In genomic region chr7:70817347-70817913, GRCm38 (mm10) we compare ENCODE assay signal across 13 mouse cellular contexts.
DNase-seq lines count a peak whose midpoint lies in the region; ATAC-seq lines count a peak whose summit lies in the region.
"Had no signal": no experiment of that assay in that cellular context is flagged by ENCODE, and none has a peak within 500 bp of the region (broad histone marks: within the 10 kb centered on the region; RNA-seq: fewer than 3 reads in every experiment).

No protein-coding gene starts in this region.

- 0 out of 2 replicates have a peak, but pooled peaks have one; percentile 20 for ATAC-seq in hindbrain, embryonic 16.5 days
- no peak for ATAC-seq in hindbrain, embryonic 11.5 days (ENCODE audit: low FRiP score)
- peak; percentile 51; the same call in 1 of the 2 replicates for ATAC-seq in lung, embryonic 16.5 days (ENCODE audit: low read depth)
- peak; percentile 67 for ATAC-seq in forebrain, embryonic 16.5 days

- 65% methylated on average over 6 of the region's 6 CpGs for WGBS in hindbrain, embryonic 16.5 days
- 87% methylated on average over 6 of the region's 6 CpGs for WGBS in hindbrain, embryonic 11.5 days
- WGBS in lung, embryonic 16.5 days: 61% methylated on average over 6 of the region's 6 CpGs
- WGBS in forebrain, embryonic 16.5 days: 52% methylated on average over 6 of the region's 6 CpGs

- H3K27me3 ChIP-seq in hindbrain, embryonic 16.5 days (replicated peaks; ENCODE audit: control insufficient read depth, insufficient read depth, low read length): no peaks in the 10 kb centered on the region
- H3K27me3 ChIP-seq in hindbrain, embryonic 11.5 days (ENCODE audit: control insufficient read depth, insufficient read depth, low read length): no peaks in the 10 kb centered on the region
- no peaks in the 10 kb centered on the region; the same call in 1 of the 2 replicates for H3K27me3 ChIP-seq in lung, embryonic 16.5 days (ENCODE audit: control insufficient read depth, insufficient read depth, low read depth, low read length)
- no peaks in the 10 kb centered on the region for H3K27me3 ChIP-seq in forebrain, embryonic 16.5 days (replicated peaks; ENCODE audit: control insufficient read depth, insufficient read depth, low read length)
- H3K27me3 ChIP-seq: midbrain, embryonic 12.5 days had no signal

- no peaks in the 10 kb centered on the region for H3K9me3 ChIP-seq in hindbrain, embryonic 16.5 days (ENCODE audit: control insufficient read depth, low read length)
- no peaks in the 10 kb centered on the region for H3K9me3 ChIP-seq in hindbrain, embryonic 11.5 days (ENCODE audit: control insufficient read depth, low read length)
- no peaks in the 10 kb centered on the region for H3K9me3 ChIP-seq in lung, embryonic 16.5 days (ENCODE audit: control insufficient read depth, low read length)
- H3K9me3 ChIP-seq in forebrain, embryonic 16.5 days (ENCODE audit: control insufficient read depth, low read length): no peaks in the 10 kb centered on the region
- H3K9me3 ChIP-seq: midbrain, embryonic 12.5 days had no signal

- no peak overlapping the region for H3K4me3 ChIP-seq in hindbrain, embryonic 16.5 days (ENCODE audit: low read length)
- no peak overlapping the region for H3K4me3 ChIP-seq in hindbrain, embryonic 11.5 days (ENCODE audit: low read depth, low read length)
- no peak overlapping the region for H3K4me3 ChIP-seq in lung, embryonic 16.5 days (ENCODE audit: low read length)
- no peak overlapping the region for H3K4me3 ChIP-seq in forebrain, embryonic 16.5 days (replicated peaks; ENCODE audit: low read length)
- H3K4me3 ChIP-seq: midbrain, embryonic 12.5 days had no signal

- no peak overlapping the region for H3K4me2 ChIP-seq in hindbrain, embryonic 16.5 days (ENCODE audit: low read length)
- H3K4me2 ChIP-seq in hindbrain, embryonic 11.5 days (replicated peaks; ENCODE audit: low read depth, low read length): no peak overlapping the region
- no peak overlapping the region for H3K4me2 ChIP-seq in lung, embryonic 16.5 days (ENCODE audit: low read depth, low read length)
- H3K4me2 ChIP-seq in forebrain, embryonic 16.5 days (ENCODE audit: low read length): peak overlapping the region; percentile 16; the same call in 1 of the 2 replicates
- H3K4me2 ChIP-seq: liver, embryonic 11.5 days; midbrain, embryonic 12.5 days had no signal

- H3K9ac ChIP-seq in hindbrain, embryonic 16.5 days (ENCODE audit: low read depth, low read length): no peak overlapping the region
- H3K9ac ChIP-seq in hindbrain, embryonic 11.5 days (ENCODE audit: low read depth, low read length): no peak overlapping the region
- no peak overlapping the region for H3K9ac ChIP-seq in lung, embryonic 16.5 days (ENCODE audit: low read length)
- H3K9ac ChIP-seq in forebrain, embryonic 16.5 days (replicated peaks; ENCODE audit: low read depth, low read length): no peak overlapping the region
- H3K9ac ChIP-seq: midbrain, embryonic 12.5 days had no signal

- no peak overlapping the region for H3K27ac ChIP-seq in hindbrain, embryonic 16.5 days (ENCODE audit: low read depth, low read length)
- no peak overlapping the region for H3K27ac ChIP-seq in hindbrain, embryonic 11.5 days (ENCODE audit: low read depth, low read length)
- H3K27ac ChIP-seq in lung, embryonic 16.5 days (ENCODE audit: low read length): no peak overlapping the region
- peak overlapping the region; percentile 12; the same call in 1 of the 2 replicates for H3K27ac ChIP-seq in forebrain, embryonic 16.5 days (ENCODE audit: low read length)
- H3K27ac ChIP-seq: midbrain, embryonic 12.5 days had no signal

- no peaks in the 10 kb centered on the region; the same call in 1 of the 2 replicates for H3K4me1 ChIP-seq in hindbrain, embryonic 16.5 days (ENCODE audit: control insufficient read depth, insufficient read depth, low read depth, low read length)
- H3K4me1 ChIP-seq in hindbrain, embryonic 11.5 days (replicated peaks; ENCODE audit: control insufficient read depth, insufficient read depth, low read length): no peaks in the 10 kb centered on the region
- H3K4me1 ChIP-seq in lung, embryonic 16.5 days (replicated peaks; ENCODE audit: control insufficient read depth, insufficient read depth, low read length): peaks cover 10% of the 10 kb centered on the region; the same call in 1 of the 2 replicates
- peaks cover 7% of the 10 kb centered on the region for H3K4me1 ChIP-seq in forebrain, embryonic 16.5 days (replicated peaks; ENCODE audit: control insufficient read depth, insufficient read depth, low read length)

- H3K36me3 ChIP-seq in hindbrain, embryonic 16.5 days (ENCODE audit: control insufficient read depth, insufficient read depth, low read length): no peaks in the 10 kb centered on the region
- H3K36me3 ChIP-seq in hindbrain, embryonic 11.5 days (ENCODE audit: control insufficient read depth, insufficient read depth, low read length): no peaks in the 10 kb centered on the region
- H3K36me3 ChIP-seq in lung, embryonic 16.5 days (ENCODE audit: control insufficient read depth, insufficient read depth, low read length): no peaks in the 10 kb centered on the region
- no peaks in the 10 kb centered on the region for H3K36me3 ChIP-seq in forebrain, embryonic 16.5 days (ENCODE audit: control insufficient read depth, insufficient read depth)
- H3K36me3 ChIP-seq: midbrain, embryonic 12.5 days had no signal

- DNase-seq in hindbrain, embryonic 11.5 days (ENCODE audit: low spot score): no peak
- DNase-seq in lung, postnatal 25 days (ENCODE audit: low spot score): no peak
- peak; percentile 64 for DNase-seq in NIH3T3 (ENCODE audit: low read depth)
- no peak for DNase-seq in spleen, postnatal 4 days (ENCODE audit: low spot score in 2 of 2)
- DNase-seq in adrenal gland, postnatal 4 days (ENCODE audit: low spot score in 2 of 2): no peak
- DNase-seq: cerebellum, postnatal 14 days; heart, adult 11 months; lung, postnatal 36 days had no signal
